Mouse (Mus musculus) mammary gland, adult 2 months (tissue): ENCODE measurements around the gene Mllt11. TPM values are rescaled to one million over a fixed set of nuclear protein-coding genes. Genes with fewer than 3 reads are reported as not detected.

Experiments
- polyA plus RNA-seq: library from polyadenylated mRNA; depleted of rRNA; stranded (reverse); fragments of >200 nt; gene quantifications from 2 replicates; pipeline ENCODE4 v1.2.3, GENCODE M21; 2012; ENCODE audit warnings: low replicate concordance; rRNA removed

The Mllt11 gene
- polyA plus RNA-seq = 15.6 and 32.3 TPM in 2 replicates

DNA sequence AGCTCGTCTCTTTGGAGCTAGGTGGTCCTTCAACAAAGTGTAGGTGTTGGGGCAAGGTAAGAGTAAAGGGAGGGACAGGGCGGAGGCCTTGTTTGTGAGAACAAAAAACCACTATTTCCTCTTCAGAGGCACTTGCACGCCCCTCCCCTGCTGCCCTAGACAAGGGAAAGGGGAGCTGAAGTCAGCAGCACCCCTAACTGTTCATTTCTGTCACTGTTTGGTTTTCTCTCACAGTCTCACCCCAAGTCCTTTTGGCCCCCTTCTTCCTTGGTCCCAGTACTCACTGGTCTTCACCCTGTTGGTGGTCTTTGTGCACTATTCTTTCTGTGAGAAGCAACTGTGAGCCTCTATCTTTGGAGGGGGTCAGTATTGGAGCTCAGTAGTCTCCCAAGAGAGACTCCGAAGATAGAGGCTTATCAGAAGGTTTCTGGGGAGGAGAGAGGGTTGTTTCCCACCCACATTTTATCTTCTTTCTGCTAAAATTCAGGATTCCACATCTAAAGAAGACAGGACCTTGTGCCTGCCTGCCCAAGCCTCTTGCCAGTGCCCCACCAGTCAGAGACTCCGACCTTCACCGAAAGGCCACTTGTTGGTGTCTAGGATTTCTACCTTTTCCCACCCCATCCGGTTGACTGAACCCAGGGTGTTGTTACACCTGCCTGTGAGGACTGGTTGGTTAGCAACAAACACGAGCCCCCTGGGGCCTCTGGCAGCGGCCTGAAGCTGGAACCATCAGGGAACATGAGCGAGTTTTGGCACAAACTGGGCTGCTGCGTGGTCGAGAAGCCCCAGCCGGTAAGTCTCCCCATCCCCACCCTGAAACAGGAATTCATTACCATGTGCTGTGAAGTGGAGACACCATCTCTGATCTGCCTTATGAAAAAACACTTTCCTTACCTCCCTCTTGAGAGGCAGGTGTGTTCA is at the start of gene Mllt11:
TSS of gene Mllt11 (minus strand) at position 874 of the 924 bp plus-strand sequence.

DNA sequence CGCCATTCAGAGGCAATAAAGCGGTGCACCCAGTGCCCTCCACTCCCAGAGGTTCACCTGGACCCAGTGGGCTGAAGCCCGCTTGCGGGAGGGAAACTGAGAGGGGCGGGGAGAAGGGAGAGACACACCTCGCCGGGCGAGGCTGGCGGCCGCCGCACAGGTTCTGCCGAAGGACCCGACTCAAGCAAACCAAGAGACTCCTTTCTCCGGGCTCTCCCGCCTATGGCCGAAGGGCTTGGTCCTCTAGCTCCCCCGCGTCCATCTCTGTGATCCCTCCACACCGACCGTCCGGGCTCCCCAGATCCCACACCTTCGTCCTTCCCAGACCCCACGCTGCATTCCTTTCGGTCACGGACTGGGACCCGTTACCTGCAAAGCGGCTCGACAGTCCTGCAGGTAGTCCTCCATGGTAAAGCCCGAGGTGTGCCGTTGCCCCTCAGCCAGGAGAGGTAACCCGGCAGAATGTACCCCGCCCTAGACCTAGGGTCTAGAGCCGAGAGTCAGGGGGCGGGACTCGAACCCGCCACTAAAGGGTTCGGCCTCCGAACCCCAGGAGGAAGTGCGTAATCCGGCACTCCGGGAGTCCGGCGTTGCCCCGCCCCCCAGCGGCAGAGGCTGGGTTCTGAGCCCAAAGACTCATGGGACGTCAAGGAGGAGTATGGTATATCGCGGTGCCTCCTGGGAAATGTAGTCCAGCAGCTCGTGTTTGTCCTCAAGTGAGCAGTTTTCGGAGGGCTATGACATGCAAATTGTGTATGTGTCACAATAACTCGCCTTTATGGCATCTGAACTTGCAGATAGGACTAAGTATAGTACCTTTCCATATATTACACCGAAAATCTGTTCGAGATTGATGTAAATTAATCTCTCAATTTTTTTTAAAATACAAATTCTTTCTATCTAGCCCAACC is 49.5 kb upstream of the Mllt11 start, which contains the start of the genes Mindy1 and Prune1:
TSS of gene Mindy1 (plus strand) at position 130 of the 911 bp plus-strand sequence.
TSS of gene Prune1 (minus strand) at position 861 of the 911 bp plus-strand sequence.

DNA sequence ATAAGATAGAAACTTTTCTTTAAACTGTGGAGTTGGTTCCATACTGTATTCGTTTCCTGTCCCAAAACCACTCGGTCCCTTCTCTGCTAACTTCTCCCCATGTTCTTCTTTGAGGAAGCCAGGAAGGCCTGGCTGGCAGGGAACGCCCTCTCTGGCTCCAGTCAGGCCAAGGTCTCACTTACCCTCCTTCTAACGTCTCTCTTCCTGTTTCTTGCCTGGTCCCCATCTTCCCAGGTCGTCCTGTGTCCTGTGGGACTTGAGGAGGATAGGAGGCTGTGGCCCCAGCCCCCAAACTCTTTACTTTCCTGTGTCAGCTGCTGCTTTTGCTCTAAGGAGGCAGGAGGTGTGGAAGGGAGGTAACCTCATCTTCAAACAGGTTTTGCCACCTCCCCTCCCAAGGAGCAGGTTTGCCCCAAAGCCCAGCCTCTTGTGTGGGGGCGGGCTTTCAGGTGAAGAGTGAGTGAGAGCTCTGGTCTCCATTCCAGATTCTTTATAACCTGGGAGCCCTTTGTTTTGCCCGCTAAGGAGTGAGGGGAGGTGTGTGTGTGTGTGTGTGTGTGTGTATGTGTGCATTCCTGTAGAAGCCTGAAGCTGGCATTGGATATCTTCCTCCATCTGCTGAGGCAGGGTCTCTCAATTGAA is 18.9 kb upstream of the Mllt11 start, which contains the start of gene Bnipl:
TSS of gene Bnipl (minus strand) at position 411 of the 642 bp plus-strand sequence.

DNA sequence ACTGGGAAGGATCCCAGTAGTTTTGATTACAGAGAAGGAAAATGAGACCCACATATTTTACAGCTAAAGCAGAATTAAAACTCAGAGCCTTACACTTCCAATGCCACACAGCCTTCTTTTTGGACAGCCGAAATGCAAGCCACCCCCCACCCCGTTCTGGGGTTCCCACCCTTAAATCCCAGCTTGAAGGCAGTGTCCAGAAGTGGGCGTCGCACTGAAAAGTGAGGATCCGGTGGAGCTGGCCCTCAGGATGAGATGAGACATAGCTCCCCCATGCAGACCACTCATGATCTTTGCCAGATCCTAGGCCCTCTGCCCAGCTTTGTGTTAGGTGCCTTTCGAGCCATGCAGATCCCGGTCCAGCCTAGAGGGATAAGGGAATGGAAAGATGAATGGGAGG is 9.5 kb upstream of the Mllt11 start, which contains the start of gene Gm128:
TSS of gene Gm128 (minus strand) at position 101 of the 400 bp plus-strand sequence.

DNA sequence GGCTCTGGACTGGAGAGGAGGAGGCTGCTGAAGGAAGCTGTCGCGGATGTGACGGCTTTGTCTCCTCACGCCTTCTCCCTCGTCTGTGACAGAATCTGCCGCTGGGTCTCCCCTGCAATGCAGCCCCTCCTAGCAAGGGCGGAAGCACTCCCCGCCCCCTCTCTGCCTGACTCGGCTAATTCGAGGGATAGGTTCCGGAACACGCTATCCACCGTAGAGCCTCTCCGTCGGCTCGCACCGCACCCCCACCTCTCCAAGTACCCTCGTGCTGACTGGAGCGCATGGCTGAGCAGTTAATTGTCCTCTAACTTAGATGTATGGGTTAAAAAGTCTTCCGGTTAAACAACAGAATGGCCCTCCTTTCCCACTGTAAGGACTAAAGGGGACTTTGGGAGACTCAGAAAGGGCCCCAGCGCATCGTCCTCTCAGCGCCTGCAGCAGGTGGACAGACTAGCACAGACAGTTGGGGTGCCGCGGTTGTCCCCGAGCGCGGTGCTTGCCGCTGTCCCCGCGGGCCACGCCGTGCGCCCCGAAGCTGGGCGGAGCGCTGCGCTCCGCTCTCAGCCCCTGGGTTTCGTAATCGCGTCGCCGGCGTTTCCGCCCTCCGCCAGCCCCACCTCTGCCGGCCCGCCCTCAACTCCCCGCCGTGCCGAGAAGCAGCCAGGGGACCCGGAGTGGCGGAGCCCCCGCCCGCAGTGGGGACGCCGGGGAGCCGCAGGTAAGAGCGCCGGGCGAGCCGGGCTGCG is 3.6 kb downstream of the Mllt11 start, which contains the start of gene Cdc42se1:
TSS of gene Cdc42se1 (plus strand) at position 585 of the 746 bp plus-strand sequence.

DNA sequence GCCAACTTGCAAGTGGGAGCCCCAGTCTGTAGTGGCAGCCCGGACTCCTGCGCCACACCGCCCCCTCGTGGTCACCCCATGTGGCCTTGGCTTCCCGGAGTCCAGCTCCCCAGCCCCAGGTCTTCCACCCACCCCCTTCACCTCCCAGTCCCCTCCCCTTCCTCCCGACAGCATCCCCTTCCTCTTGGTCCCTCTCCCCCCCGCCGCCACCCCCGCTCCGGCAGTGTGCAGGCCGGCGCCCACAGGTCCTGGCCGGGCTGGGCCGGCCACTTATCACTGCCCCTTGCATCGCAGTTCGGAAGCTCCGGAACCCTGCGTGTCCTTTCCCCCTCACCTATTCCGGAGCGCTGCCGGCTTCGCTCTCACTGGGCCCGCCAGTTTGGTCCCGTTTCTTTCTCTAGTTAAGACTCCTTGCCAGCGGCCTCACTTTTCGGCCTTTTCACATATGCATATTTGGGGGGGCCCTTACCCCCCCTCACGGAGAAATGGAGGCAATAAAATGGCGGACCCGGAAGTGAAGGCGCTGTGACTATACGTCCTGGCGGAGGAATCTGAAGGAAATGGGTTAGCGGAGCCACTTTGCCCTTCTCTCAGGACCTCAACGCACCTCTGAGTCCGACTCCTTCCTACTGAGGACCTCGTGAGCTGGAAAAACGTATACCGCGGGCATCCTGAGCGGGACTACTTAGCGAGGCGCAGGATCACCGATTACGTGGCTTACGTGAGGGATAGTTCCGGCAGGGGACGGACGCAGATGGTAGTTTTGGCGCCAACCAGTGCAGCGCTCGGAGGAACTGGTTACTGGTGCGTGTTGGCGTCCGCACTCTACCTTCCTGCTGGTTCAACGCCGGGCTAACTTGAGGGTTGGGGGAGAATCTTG is 14.5 kb downstream of the Mllt11 start, which contains the start of gene Gabpb2:
TSS of gene Gabpb2 (minus strand) at position 662 of the 880 bp plus-strand sequence.

Other genes starting within 250 kb of the Mllt11 start
- gene Zfp687, start 216.7 kb downstream of the Mllt11 start, polyA plus RNA-seq = 21.6 and 25.1 TPM in 2 replicates
- 120 and 164 TPM in 2 replicates for gene Psmd4, start 189.6 kb downstream of the Mllt11 start, polyA plus RNA-seq
- gene Pip5k1a, start 125.2 kb downstream of the Mllt11 start, polyA plus RNA-seq = 16.6 and 31.0 TPM in 2 replicates
- gene Vps72, start 121.1 kb downstream of the Mllt11 start, polyA plus RNA-seq = 59.2 and 69.5 TPM in 2 replicates
- 0.29 and 95.0 TPM in 2 replicates for gene Tmod4, start 107.7 kb downstream of the Mllt11 start, polyA plus RNA-seq
- gene Scnm1, start 98.2 kb downstream of the Mllt11 start, polyA plus RNA-seq = 33.2 and 59.5 TPM in 2 replicates
- 5.5 and 9.7 TPM in 2 replicates for gene Lysmd1, start 98.1 kb downstream of the Mllt11 start, polyA plus RNA-seq
- 44.7 and 78.5 TPM in 2 replicates for gene Tnfaip8l2, start 89.8 kb downstream of the Mllt11 start, polyA plus RNA-seq
- 36.1 and 54.1 TPM in 2 replicates for gene Sema6c, start 71.7 kb downstream of the Mllt11 start, polyA plus RNA-seq
- gene Gabpb2, start 14.3 kb downstream of the Mllt11 start, polyA plus RNA-seq = 10.1 and 18.0 TPM in 2 replicates
- 75.4 and 77.4 TPM in 2 replicates for gene Cdc42se1, start 3.4 kb downstream of the Mllt11 start, polyA plus RNA-seq
- 0.38 and 0.46 TPM in 2 replicates for gene Gm128, start 9.4 kb upstream of the Mllt11 start, polyA plus RNA-seq
- gene Bnipl, start 19.0 kb upstream of the Mllt11 start, polyA plus RNA-seq = 1.2 and 2.4 TPM in 2 replicates
- 96.5 and 107 TPM in 2 replicates for gene Mindy1, start 49.2 kb upstream of the Mllt11 start, polyA plus RNA-seq
- gene Prune1, start 49.9 kb upstream of the Mllt11 start, polyA plus RNA-seq = 14.0 and 42.8 TPM in 2 replicates
- gene Anxa9, start 75.0 kb upstream of the Mllt11 start, polyA plus RNA-seq = 3.0 and 7.5 TPM in 2 replicates
- gene Cers2, start 82.6 kb upstream of the Mllt11 start, polyA plus RNA-seq = 86.4 and 142 TPM in 2 replicates
- 10.2 and 20.4 TPM in 2 replicates for gene Setdb1, start 125.0 kb upstream of the Mllt11 start, polyA plus RNA-seq
- not detected in 2 replicates for gene 4930558C23Rik, start 170.7 kb upstream of the Mllt11 start, polyA plus RNA-seq
- gene Arnt, start 202.2 kb upstream of the Mllt11 start, polyA plus RNA-seq = 44.8 and 49.7 TPM in 2 replicates